Mouse (Mus musculus) cerebellum, postnatal 36 days (tissue): Measurements from ENCODE around the gene Tle2.

Experiments used
- DNase-seq, 2 experiments: peaks; one replicate each; pipeline ENCODE4 v3.0.0; 2021 to 2022; ENCODE audit warnings: mixed read lengths in 2 of 2

Tle2 gene

DNA sequence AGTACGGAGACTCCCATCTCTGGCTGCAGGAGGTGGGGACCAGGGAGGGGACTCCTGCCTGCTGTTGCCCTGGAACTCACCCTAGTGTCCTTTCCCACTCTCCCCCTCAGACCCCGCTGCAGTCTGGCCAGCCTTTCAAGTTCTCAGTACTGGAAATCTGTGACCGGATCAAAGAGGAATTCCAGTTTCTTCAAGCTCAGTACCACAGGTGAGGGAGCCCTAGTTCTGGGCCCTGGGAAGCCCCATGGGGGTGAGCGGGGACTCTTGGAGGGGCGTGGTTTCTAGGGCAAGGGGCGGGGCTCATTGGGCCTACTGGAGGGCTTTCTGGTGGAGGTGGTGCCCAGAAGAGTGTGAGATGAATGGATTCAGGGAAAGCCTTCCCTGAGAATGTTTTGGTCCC is 1.3 kb downstream of the Tle2 start:
- DNase-seq, result peak in 1 of 2 experiments; percentile 51

DNA sequence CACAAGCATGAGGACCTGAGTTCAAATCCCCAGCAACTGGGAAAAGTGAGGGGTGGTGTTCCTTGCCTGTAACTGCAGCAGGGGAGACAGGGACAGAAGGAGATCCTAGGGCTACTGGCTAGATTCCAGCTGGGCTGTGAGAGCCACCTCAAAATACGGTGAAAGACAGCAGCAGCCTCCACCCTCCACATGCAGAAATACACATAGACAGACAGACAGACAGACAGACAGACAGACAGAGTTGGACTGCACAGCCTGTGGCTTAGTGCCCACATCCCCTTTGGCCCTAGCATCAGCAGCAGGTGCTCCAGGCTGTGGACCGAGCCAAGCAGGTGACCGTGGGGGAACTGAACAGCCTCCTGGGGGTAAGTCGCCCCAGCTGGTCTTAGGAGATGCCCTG is 5.6 kb downstream of the Tle2 start:
- peak in 1 of 2 experiments; percentile 46 for DNase-seq

DNA sequence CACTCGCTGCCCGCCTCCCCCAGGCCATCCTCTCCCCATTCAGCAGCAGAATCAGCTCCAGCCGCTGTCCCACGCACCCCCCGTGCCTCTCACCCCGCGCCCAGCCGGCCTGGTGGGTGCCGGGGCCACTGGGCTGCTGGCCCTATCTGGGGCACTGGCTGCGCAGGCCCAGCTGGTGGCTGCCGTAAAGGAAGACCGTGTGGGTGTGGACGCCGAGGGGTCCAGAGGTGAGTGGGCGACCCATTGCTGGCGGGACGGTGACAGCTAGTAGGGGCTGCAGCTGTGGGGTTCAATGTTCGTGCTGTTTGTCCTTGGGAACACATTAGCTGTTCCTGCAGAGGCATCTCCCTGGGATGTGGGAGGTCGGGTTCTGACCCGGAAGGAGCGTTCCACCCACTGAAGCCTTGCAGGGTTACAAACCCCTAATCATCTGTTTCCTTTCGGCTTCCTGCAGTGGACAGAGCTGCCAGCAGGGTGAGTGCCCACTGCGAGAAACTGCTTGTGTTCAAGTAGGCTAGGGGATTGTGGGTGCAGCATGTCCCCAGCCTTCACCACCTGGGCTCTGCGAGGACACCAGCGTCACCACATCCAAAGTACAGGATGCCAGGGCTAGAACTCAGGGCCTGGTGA is 6.2 kb downstream of the Tle2 start:
- no peak for DNase-seq

DNA sequence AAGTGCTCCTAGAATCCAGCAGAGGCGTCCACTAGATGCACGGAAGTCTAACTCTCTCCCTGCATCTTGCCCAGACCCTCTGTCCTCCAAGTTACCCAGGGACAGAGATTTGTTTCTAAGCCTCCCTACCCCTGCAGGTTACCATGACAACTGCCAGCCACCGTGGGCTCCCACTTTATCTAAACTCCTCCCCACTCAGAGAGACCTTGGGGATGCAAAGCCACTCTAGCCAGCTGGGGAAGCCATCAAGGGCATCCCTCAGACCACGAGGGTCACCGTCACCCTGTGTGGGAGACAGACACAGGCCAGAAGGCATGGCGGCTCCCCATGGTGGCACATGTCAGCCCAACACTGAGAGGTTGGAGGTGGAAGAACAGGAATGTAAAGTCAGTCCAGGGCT is 9.0 kb downstream of the Tle2 start:
- no peak for DNase-seq

DNA sequence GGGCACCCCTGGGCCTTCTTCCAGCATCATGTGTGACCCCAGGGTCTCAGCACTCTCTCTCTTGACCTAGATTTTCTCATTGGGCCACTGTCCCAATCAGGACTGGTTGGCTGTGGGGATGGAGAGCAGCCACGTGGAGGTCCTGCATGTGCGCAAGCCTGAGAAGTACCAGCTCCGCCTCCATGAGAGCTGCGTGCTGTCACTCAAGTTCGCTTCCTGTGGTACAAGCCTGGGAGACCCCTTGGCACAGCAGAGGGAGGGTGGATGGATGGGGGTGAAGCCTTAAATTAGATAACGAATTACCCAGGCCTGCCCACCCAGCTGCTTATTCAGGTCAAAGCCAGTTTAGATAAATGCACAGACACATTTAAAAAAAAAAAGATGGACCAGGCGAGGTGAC is 14.4 kb downstream of the Tle2 start:
- no peak for DNase-seq

DNA sequence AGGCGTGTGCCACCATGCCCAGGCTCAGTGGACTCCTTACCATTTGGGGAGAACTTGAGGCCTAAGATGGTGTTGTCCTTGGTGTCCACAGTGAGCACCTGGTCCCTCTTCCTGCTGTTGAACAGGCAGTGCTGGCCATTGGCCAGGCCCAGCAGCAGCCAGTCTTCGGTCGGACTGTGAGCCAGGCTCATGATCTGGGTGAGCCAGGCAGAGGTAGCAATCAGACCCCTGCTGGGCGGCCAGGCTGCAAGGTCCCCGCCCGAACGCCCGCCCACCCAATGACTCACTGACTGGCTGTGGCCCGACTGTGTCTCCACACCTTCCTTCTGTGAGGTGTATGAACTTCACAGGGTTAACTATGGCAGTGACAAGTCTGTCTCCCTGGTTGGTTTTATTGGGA is 17.5 kb downstream of the Tle2 start:
- DNase-seq, result no peak

DNA sequence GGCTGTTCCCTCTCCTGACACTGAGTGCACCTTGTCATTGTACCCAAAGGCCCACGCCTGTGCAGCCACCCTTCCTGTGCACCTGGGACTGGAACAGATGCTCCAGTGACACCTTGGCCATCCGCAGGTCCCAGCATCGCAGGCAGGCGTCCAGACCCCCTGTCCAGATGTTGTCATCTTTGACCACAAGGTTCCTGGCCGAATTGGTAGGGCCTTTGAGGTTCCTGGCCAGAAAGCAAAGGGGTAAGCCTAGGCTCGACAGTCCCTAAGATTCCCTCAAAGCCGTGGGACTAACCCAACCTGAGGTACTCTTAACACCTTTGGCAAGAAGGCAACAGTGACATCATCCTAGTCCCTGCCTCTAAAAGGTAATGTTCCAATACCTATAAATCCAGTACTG is 18.3 kb downstream of the Tle2 start:
- DNase-seq, result no peak

DNA sequence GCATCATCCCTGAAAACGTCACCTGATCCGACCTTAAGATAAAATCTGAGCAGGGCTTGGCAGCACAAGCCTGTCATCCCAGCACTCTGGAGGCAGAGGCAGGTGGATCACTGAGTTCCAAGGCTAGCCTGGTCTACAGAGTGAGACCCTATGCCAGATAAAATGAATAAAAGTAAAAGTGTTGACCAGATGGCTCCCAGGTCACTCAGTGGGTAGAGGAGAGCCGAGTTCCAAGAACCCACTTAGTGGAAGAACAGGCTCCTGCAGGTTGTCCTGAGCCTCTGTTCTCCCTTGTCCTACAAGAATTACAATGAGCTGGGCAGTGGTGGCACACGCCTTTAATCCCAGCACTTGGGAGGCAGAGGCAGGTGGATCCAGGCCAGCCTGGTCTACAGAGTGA is 18.9 kb downstream of the Tle2 start:
- no peak for DNase-seq

DNA sequence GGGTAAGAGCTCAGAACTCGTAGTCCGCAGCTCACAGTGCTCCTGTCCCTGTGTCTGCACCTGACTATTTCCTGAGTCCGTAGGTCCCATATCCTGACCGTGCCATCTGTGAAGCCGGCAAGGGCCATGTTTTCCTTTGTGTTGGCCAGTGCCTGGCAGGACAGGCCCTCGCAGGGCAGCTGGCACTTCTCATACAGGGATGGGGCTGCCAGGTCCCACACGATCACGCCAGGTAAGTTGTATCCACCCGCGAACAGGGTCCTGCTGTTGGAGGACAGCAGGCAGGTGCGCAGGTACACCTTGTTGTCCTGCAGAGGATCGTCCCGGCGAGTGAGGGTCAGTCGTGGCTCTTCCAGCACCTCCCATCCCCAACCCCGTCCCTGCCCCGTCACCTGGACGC is 19.6 kb downstream of the Tle2 start:
- DNase-seq, result peak; percentile 60 to 67

DNA sequence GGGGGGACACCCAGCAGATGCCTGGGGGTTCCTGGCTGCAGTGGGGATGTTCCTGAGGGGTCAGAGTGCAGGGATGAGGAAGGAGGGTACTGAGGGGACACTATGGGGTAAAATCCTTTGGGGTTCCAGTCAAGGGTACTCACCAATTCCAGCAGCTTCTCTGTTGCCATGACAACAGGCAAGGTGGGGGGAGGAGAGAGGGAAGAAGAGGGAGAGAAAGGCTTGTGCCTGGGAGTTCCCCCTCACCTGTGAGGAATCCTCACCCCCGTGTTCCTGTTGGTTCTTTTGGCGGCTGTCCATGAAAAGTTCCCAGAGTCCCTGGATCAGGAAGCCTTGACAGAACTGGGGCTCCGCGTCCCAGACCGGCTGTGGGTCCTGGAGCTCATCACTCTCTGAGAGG is 21.2 kb downstream of the Tle2 start:
- DNase-seq, result no peak

DNA sequence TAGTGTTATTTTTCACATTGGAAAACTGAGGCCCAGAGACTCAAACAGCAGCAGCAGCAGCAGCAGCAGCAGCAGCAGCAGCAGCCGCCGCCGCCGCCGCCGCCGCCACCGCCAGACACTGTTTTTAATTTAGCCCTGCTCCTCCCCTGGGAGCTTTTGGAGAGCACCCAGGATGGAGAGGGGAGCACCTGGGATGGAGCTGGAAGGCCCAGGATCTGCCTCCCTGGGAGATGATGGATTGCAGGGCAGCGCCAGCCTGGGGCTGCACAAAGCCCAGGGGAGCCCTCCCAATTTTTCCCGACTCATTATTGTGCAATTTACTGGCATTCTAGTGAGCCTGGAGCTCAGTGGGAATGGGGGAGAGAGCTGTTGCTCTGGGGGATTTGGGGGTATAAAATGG is 22.2 kb downstream of the Tle2 start:
- no peak for DNase-seq

DNA sequence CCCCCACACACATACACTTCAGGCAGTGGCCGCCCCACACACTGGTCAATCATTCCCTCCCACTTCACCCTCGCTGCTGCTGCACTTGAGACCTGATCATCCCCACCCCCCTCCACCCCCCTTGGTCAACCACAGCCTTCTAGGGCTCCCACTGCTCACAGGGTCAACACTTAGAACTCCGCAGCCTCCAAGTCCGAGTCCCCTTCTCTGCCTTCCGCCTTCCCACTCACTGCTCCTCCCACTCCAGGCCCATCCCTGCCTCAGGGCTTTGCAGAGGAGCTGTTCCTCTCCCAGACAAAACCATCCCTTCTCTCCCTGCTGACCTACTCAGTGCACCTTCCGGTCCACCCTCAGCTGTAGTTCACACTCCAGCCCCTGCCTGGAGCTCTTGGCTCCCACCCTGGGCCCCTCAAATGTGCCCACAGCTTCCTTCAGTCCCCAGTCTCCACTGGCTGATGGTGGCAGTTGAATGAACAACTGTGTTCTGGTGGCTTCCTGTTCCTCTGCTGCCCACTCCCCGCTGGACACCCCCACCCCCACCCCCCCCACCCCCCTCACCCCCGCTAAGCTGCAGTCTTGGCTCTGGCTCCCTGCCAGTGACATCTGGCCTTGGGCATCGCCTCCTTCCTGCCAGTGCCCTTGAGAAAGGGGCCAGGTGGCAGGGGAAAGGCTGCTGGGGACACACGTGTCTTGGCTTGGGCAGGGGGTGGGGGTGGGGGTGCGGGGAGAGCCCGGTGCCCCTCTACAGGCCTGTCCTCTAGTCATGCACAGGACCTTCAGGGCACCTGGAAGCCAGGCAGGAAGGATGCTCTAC is 23.0 kb downstream of the Tle2 start:
- no peak for DNase-seq

DNA sequence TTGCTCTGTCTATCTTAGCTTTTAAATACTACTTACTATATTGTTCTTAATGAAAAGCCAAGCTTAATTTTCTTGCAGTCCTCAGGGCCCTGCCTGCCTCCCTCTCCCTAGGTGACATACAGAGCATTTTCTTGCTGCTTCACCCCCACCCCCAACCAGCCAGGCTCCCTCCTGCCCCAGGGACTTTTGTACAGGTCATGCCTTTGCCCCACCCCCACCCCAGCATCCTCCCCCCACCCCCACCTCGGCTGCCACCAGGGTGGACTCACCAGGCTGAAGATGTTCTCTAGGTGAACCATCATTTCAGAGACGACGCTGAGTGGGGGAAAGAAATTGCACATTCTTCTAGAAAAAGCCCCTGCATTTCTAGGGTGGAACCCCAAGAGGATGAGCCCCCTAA is 24.0 kb downstream of the Tle2 start:
- DNase-seq, result no peak

DNA sequence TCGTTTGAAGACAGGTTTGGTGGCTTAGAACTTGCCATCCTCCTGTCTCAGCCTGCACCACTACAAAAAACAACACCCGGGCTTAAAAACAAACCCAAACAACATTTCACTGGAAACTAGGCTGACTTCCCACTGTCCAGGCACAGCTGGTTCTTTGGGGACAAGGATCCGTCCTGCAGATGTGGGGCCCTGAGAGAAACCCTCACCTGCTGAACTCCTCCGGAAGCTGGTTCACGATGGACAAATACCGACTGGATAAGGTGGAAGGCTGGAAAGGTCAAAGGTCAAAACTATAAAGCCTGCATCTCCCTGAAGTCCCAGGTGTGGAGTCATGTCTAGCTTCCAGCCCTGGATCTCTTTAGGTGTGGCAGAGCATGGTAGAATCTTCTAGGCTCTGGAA is 24.5 kb downstream of the Tle2 start:
- DNase-seq, result no peak

DNA sequence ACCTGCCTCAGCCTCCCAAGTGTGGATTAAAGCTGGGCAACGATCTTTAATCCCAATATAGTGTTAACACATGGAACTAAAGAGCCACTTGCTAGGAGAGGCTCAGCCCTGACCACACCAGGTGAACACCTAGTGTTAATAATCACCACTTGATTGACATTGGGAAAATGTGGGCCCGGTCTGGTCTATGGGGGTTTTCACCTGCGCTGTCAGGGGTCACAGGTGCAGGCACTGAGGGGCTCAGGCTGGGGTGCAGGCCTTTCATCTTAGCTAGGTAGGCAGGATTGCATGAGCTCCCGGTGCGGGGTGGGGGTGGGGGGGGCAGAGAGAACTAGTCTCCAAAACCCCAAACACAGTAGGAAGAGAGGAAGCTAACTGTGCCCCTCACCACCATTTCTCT is 25.3 kb downstream of the Tle2 start:
- DNase-seq, result no peak

DNA sequence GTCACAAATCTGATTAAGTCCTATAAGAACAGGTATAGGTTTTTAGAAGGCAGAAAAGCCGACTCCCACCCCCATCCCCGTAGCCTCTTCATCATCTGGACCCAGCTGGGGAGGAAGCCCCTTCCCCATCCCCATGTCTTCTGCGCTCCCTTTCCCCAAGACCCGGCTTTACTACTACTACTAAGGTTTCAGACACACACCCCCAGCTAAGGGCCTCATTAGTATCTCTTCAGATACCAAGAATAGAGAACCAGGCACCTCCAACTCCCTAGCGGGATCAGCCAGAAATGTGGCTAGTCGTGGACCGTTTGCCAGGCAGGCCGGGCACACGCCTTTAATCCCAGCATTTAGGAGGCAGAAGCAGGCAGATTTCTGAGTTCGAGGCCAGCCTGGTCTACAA is 25.7 kb downstream of the Tle2 start:
- DNase-seq, result no peak

DNA sequence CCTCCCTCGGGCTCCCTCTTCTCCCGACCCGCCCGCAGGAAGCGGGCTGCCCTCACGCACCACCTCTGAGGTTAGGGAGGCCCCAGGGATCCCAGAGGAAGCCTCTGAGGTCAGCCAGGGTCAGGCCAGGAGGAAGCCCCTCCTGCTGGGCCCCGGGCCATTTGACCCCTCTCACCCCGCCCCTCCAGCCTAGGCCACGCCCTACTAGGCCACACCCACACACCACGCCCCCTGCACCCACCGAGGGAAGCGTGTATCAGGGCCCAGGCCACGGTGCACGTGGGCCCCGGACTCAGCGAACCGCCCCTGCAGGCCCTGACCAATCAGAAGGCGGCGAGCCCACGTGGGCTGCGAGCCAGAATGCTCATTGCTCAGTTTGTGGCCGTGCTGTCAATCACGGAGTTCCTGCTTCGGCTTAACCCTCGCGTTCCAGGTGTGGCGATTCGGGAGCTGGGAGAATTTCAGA is 26.4 kb downstream of the Tle2 start, which contains the start of gene Tle6:
TSS of gene Tle6 (minus strand) at position 336 of the 466 bp plus-strand sequence.
- peak; percentile 95 to 96 for DNase-seq

DNA sequence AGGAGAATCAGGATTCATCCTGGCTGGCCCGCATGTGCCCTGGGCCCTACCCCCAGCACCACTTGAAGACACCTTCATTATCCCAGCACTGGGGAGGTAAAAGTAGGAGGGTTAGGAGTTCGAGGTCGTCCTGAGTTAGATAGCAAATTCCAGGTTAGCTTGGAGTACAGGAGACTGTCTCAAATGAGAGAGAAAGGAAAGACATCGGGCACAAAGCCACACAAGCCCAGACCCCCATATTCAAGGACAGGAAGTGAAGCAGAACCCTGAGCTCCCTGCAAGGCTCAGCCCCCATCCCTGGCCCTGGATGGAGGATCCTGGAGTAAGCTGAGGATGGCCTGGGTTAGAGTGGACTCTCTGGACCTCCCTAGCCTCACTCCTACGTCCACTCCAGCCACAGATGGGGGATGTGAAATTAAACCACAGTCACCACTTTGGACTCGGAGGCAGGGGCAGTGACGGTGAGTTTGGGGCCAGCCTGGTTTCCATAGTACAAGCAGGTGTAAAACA is 27.1 kb downstream of the Tle2 start:
- no peak for DNase-seq

DNA sequence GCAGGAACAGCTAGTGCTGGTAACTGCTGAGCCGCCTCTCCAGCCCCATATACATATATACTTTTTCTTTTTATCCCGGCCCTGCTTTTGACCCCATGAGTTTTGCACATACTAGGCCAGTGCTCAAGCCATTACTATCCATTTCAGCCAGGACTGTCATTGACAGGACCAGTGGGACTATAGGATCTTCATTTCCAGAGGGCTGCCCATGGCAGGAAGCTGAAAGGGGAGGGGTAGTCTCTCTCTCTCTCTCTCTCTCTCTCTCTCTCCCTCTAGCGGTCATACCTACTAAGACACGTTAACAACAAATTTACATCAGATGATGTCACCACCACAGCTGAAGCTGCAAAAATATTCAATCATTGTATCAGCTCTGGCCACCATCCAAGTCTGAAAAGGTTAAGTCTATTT is 28.4 kb downstream of the Tle2 start:
- peak; percentile 37 to 62 for DNase-seq

DNA sequence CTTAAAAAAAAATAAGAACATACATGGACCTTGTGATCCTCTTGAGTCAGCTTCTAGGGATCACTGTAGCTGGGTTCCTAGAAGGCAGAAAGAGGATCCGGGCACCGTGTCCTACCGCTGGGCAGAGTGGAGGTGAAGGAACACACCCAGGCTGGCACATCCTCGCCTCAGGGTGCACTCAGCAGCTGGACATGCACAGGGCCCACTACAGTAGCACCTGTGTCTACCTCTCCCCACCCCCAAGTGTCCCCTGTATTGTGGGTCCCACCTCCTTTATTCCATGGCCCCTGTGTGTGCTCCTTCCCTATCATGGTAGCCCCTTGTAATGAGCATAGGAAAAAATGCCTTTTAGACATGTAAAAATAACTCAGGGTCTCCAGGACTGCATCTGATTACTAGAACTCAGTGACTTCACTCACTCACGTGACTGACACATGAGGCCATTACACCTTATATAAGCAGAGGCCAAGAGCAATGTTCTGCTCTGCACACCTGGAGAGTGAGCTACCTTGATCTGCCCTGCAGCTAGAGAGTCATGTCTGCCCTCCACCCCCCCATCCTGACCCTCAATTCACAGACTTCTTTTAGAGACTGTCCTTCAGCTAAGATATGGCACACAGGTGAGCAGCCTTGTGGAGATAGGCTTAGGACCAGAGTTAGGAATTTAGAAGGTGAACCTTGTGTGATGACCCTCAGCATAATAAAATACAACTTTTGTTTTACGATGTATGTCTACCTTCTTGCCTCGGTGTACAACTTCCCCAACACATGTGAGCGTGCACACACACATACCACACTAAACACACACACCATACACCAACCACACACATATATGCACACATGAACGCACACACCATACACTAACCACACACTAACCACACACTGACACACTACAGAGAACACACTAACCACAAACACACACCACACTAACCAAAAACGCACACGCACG is 29.9 kb downstream of the Tle2 start:
- no peak for DNase-seq

DNA sequence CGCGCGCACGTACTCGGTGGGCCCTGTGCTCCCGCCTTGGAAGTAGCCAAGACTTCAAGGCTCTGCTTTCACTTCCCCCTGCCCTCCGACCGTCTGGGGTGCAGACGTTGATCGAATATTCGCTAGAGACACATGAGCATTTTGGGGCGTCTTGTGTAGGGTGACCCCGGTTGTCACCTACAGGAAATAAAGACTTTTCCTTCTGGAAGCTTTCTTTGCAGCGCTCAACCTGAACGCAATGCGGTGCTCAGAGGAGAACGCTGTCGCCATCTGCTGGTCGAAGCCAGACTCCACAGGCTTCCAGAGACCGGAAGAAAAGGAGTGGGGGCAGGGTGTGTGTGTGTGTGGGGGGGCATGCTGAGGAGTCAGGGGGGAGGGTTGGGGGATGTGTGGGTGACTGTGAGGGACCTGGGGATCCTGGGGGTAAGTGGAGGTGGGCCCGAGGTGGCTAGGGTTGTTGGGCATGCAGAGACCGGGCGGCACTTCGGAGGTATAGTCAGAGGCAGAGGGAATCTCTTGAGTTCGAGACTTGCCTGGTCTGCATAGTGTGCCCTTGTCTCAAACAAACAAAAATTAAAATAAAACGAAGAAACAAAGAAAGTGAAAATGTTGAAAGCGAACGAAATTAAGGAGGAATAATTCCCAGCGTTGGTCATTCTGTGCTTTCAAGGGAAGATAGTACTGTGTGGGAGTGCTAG is 30.8 kb downstream of the Tle2 start:
- peak; percentile 89 to 92 for DNase-seq

DNA sequence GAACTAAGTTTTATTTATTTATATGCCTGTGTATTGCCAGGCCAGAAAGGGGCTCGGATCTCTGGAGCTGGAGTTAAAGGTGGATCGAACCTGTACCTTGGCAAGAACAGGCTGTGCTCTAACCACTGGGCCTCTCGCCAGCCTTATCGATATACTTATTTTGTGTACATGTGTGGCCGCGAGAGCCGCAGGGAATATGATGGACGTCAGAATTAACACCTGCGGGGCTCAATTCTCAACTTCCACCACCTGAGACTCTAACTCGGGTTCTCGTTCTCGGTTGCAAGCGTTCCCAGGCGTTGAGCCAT is 31.3 kb downstream of the Tle2 start:
- no peak for DNase-seq
